Mouse (Mus musculus) E14TG2a.4 (cell line): ENCODE measurements around the gene Ttn.

Experiments used
- H3K27me3 ChIP-seq: 2 replicates; pipeline ENCODE4 v1.6.1; 2014; ENCODE audit warnings: low read length, control low read depth; ENCODE audit not compliant: insufficient read depth
- H3K36me3 ChIP-seq: 2 replicates; pipeline ENCODE4 v1.6.1; 2014; ENCODE audit warnings: low read length, control low read depth; ENCODE audit not compliant: insufficient read depth
- H3K4me1 ChIP-seq: replicated peaks from 2 replicates; pipeline ENCODE4 v1.6.1; 2014; ENCODE audit warnings: low read depth, low read length, control low read depth
- H3K4me3 ChIP-seq: replicated peaks from 2 replicates; pipeline ENCODE4 v1.5.1; 2014; ENCODE audit warnings: mild to moderate bottlenecking, low read length
- H3K9me3 ChIP-seq: 2 replicates; pipeline ENCODE4 v1.6.1; 2014; ENCODE audit warnings: low read length, control low read depth
- CTCF ChIP-seq: conservative IDR thresholded peaks from 2 replicates; pipeline ENCODE4 v1.5.1; 2014; ENCODE audit warnings: low read length
- NANOG ChIP-seq: IDR thresholded peaks from 2 replicates; pipeline ENCODE4 v1.6.1; 2014; ENCODE audit warnings: borderline replicate concordance, low read length, mixed read lengths
- POU5F1 ChIP-seq: IDR thresholded peaks from 2 replicates; pipeline ENCODE4 v1.6.1; 2014; ENCODE audit warnings: low read length, borderline replicate concordance

The Ttn gene

DNA sequence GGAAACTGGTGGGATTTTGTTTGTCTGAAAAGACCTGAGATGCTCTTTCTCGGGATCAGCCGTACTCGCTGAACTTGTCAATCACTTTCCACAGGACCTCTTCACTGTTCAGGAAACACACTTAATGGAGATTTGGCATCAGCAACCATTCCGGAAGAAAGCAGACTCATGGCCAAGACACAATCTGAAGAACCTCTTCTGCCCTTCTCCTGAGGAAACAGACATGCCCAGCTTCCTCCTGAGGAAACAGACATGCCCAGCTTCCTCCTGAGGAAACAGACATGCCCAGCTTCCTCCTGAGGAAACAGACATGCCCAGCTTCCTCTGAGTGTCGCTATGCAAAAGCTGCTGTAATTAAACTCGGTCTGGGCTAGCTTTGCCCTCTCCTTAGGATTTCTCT lies 287.1 kb downstream of the Ttn start:
- TF ChIP-seq CTCF (no peak), POU5F1 (no peak), NANOG (no peak)

DNA sequence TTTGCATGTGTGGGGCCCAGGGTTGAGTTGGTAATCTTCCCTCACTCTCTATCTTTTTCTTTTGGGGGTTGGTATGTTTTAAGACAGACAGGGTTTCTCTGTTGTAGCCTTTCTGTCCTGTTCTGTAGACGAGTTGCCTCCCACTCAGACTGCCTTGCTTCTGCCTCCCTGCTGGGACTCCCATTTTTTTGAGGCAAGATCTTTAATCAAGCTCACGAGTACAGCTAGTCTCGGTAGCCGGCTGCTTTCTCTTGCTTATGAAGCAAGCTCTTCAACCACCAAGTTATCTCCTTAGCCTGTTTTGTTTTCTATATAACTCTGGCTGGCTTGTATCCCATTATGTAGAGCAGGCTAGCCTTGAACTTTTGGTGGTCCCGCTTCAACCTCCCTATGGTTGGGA lies 288.6 kb downstream of the Ttn start:
- Histone ChIP-seq H3K27me3 (no peaks in the 10 kb centered on the region), H3K9me3 (no peaks in the 10 kb centered on the region), H3K4me3 (no peak overlapping the region), H3K4me1 (peaks cover 16% of the 10 kb centered on the region), H3K36me3 (peaks cover 94% of the 10 kb centered on the region)
- TF ChIP-seq NANOG: no peak
- no peak for TF ChIP-seq CTCF
- no peak for TF ChIP-seq POU5F1

More for the DNA sequence above, 287.1 kb downstream of the Ttn start:
- peaks cover 31% of the 10 kb centered on the region for H3K4me1 ChIP-seq
- no peaks in the 10 kb centered on the region for H3K27me3 ChIP-seq
- H3K4me3 ChIP-seq: no peak overlapping the region
- H3K36me3 ChIP-seq: peaks cover 86% of the 10 kb centered on the region
- no peaks in the 10 kb centered on the region for H3K9me3 ChIP-seq

DNA sequence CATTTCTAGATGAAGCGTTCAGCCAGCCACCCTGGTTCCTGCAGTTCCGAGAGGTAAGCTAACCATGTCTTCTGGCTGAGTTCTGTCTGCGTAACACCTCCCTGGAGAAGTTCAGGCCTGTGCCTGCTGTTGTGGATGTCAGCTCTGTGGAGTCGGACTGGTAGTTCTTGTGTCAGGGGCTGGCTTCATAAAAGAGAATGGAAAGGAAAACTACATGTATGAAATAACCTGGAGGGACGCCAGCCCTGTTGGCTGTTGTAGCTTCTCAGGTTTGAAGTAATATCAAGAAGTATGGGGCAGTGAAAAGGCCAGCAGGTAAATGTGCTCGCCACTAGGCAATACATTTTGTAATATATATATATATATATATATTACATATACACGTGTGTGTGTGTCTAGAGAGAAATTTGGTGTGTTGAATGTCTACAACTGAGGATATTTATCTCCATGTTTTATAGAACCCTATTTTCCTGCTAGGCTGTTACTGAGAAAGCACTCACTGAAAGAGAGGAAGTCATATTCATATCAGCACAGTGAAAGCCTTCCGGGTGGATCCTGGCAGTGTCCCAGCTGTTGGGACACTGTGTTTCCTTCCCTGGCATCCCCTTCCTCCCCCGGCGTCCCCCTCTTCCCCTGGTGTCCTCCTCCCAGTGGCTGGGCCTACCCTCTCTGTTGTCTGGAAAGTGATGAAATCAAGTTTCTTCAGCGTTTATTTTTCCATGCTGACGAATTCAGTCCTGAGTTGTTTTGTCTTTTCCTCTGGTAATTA lies 291.7 kb downstream of the Ttn start:
- H3K36me3 ChIP-seq: peaks cover 98% of the 10 kb centered on the region

DNA sequence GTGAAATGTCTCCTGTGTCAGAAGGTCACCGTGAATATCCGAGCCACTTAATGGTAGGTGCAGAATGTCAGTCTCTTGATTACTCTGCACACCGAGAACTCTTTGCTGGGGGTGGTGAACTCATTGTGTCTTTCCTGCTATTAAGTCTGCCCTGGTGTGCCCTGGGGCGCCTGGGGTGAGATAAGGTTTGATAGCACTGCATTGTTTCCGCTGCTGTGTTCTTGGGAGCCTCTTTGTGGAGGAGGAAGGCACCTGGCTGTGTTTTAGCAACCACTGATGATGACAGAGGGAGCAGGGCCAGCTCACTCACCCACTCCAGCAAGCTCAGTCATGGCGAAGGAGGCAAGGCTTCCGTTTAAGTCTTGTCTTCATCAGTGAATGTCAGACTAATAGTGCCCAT lies 294.2 kb downstream of the Ttn start:
- H3K4me3 ChIP-seq: no peak overlapping the region
- H3K36me3 ChIP-seq: peaks cover 98% of the 10 kb centered on the region
- H3K4me1 ChIP-seq: peaks cover 11% of the 10 kb centered on the region
- H3K9me3 ChIP-seq: no peaks in the 10 kb centered on the region
- TF ChIP-seq NANOG (no peak), POU5F1 (no peak), CTCF (no peak)
- H3K27me3 ChIP-seq: no peaks in the 10 kb centered on the region

More for the DNA sequence above, 291.7 kb downstream of the Ttn start:
- H3K27me3 ChIP-seq: no peaks in the 10 kb centered on the region
- H3K9me3 ChIP-seq: no peaks in the 10 kb centered on the region
- peaks cover 11% of the 10 kb centered on the region for H3K4me1 ChIP-seq
- H3K4me3 ChIP-seq: no peak overlapping the region
- TF ChIP-seq CTCF: no peak
- TF ChIP-seq NANOG: no peak
- TF ChIP-seq POU5F1: no peak

DNA sequence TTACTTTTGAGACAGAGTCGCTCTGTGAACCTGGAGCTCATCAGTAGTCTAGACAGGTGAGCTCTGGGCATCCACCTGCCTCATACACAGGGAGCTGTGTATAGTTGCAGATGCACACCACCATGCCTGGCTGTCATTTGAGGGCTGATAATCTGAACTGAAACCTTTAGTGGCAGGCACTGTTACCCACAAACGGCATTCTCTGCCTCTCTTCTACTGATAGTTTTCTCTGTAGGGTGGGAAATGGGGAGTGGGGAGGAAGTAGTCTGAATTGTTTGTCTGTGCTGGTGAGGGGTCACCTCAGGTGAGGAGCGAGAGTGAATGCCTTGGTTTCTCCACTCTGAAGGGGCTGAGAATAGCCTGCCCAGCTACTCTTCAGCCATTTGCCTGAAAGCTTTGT lies 294.7 kb downstream of the Ttn start:
- H3K27me3 ChIP-seq: no peaks in the 10 kb centered on the region
- H3K9me3 ChIP-seq: no peaks in the 10 kb centered on the region
- H3K4me3 ChIP-seq: no peak overlapping the region
- TF ChIP-seq NANOG: no peak
- TF ChIP-seq POU5F1: no peak
- TF ChIP-seq CTCF: no peak
- peaks cover 98% of the 10 kb centered on the region for H3K36me3 ChIP-seq
- peaks cover 11% of the 10 kb centered on the region for H3K4me1 ChIP-seq

DNA sequence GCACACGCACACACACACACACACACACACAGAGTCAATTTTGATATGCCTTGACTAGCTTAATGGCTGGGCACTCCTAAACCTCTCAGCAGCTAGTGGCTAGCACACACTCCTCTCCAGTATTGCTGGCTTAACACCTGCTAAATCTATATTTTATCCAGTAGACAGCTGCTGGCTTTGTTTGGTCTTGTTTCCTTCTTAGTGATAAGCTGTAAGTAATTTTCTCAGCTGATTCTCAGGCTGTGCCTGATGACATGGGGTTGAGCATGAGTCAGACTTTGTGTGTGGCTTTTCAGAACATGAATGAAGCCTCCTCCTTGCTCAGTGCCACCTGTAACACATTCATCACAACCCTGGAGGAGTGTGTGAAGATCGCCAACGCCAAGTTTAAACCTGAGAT lies 295.4 kb downstream of the Ttn start:
- no peak for TF ChIP-seq NANOG
- no peak for TF ChIP-seq CTCF
- peaks cover 11% of the 10 kb centered on the region for H3K4me1 ChIP-seq
- peaks cover 98% of the 10 kb centered on the region for H3K36me3 ChIP-seq
- H3K4me3 ChIP-seq: no peak overlapping the region
- H3K27me3 ChIP-seq: no peaks in the 10 kb centered on the region
- H3K9me3 ChIP-seq: no peaks in the 10 kb centered on the region

DNA sequence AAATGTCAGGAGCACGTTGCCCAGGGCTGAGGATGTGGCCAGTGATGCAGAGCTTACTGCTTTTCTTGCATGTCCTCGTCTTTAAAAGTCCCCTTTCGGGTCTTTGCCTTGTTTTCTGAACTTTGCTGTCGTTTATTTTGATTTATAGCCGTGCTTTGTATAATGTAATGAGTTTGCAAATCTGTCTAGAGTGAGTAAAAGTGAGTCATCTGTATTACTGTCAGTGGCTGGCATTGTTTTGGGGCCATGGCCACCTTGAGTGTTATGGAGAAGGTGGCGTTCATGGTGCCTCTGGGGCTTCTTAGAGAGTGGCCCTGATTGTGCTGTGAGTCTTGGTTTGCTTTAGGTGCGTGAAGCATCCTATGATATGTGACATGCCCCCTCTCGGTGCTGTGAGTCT lies 300.0 kb downstream of the Ttn start:
- peaks cover 28% of the 10 kb centered on the region for H3K4me1 ChIP-seq
- peaks cover 98% of the 10 kb centered on the region for H3K36me3 ChIP-seq
- no peaks in the 10 kb centered on the region for H3K9me3 ChIP-seq
- TF ChIP-seq NANOG (no peak), CTCF (no peak), POU5F1 (no peak)
- H3K4me3 ChIP-seq: no peak overlapping the region
- no peaks in the 10 kb centered on the region for H3K27me3 ChIP-seq

DNA sequence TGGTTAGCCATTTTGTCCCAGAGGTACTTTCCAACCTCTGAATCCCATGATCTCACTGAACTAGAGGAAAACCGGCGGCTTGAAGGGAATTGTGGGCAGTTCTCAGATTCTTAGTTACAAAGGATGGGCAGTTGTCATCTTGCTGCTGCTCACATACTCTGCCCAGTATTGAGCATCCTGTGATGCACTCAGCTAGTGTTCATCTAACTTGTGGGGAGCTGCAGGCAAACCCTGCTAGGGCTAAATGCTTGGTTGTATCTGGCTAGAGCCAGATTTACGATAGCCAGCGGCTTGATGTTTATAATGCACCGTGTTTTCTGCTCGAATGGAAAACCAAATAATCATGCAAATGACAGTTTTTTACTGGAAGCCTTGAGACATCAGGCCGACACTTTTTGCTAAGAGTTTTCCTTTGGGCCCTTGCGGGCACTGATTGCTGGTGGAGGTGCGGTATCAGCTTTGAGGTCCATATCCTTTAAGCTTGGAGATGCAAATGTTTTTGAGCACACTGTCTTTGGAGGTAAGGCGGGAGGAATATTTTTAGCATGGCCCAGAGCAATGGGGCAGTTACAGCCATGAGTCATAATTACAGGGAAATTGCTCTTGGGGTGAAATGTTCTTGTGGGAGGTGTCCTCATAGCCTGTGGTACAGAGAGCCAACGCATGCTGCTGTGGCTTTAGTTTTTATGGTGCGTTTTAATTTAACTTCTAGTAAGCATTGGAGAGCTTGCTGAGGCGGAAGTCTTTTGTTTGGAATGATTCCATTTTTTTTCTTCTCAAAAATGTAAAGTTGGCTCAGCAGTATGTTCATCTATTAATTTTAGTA lies 305.7 kb downstream of the Ttn start:
- H3K9me3 ChIP-seq: no peaks in the 10 kb centered on the region
- no peaks in the 10 kb centered on the region for H3K27me3 ChIP-seq
- H3K4me3 ChIP-seq: peak overlapping the region; percentile 89
- TF ChIP-seq POU5F1: no peak
- no peak for TF ChIP-seq CTCF
- TF ChIP-seq NANOG: no peak
- H3K4me1 ChIP-seq: peaks cover 69% of the 10 kb centered on the region
- H3K36me3 ChIP-seq: peaks cover 43% of the 10 kb centered on the region
